Mouse (Mus musculus) liver, embryonic 16.5 days (tissue): ENCODE measurements around the gene Rapgef2. TPM values are rescaled to one million over a fixed set of nuclear protein-coding genes. Genes with fewer than 3 reads are reported as not detected.
"Not testable (repeated sequence)": the region's sequence is repeated elsewhere in the genome, so short reads cannot be mapped to it uniquely, and the experiment has no call there.

Experiments used
- ATAC-seq: fragments of 200-750 bp; cut with Nextera tagmentation; 2 replicates; pipeline ENCODE4 v1.8.0; 2017; ENCODE audit warnings: low read depth, mild to moderate bottlenecking, moderate number of reproducible peaks, moderate library complexity
- H3K27ac ChIP-seq: fragments of 300-500 bp; sonication (generic); 2 replicates; pipeline ENCODE4 v1.5.1; 2014; ENCODE audit warnings: mild to moderate bottlenecking, low read length
- H3K27me3 ChIP-seq: fragments of 300-500 bp; sonication (generic); 2 replicates; pipeline ENCODE4 v1.6.1; 2014; ENCODE audit warnings: low read depth, low read length, mixed read lengths; ENCODE audit not compliant: control insufficient read depth, insufficient read depth
- H3K36me3 ChIP-seq: fragments of 300-500 bp; sonication (generic); 2 replicates; pipeline ENCODE4 v1.6.1; 2014; ENCODE audit warnings: mild to moderate bottlenecking; ENCODE audit not compliant: control insufficient read depth, insufficient read depth
- H3K4me1 ChIP-seq: fragments of 300-500 bp; sonication (generic); 2 replicates; pipeline ENCODE4 v1.6.1; 2014; ENCODE audit warnings: low read depth, low read length, mixed read lengths; ENCODE audit not compliant: control insufficient read depth
- H3K4me2 ChIP-seq: fragments of 300-500 bp; sonication (generic); 2 replicates; pipeline ENCODE4 v1.6.1; 2014; ENCODE audit warnings: low read depth, low read length, mixed read lengths
- H3K4me3 ChIP-seq: fragments of 300-500 bp; sonication (generic); 2 replicates; pipeline ENCODE4 v1.5.1; 2014; ENCODE audit warnings: low read depth, mild to moderate bottlenecking, low read length
- H3K9ac ChIP-seq: fragments of 300-500 bp; sonication (generic); 2 replicates; pipeline ENCODE4 v1.6.1; 2014; ENCODE audit warnings: low read depth, low read length
- H3K9me3 ChIP-seq: fragments of 300-500 bp; sonication (generic); replicated peaks from 2 replicates; pipeline ENCODE4 v1.6.1; 2016; ENCODE audit warnings: low read length; ENCODE audit not compliant: control insufficient read depth
- WGBS: fragments of 180-500 bp; shearing (Covaris S2); extraction: QIAGEN DNeasy Blood & Tissue Kit; methylation state at CpG from one replicate; pipeline ENCODE4 v1.1.7; 2014; ENCODE audit not compliant: insufficient replicate concordance; 5-methylcytosine and 5-hydroxymethylcytosine counted together
- polyA plus RNA-seq: library from polyadenylated mRNA; unstranded; fragments of >200 nt; fragmentation: Nextera tagmentation; extraction: Ambion mirVana; gene quantifications from 2 replicates; pipeline ENCODE4 v1.2.1, GENCODE M21; 2015

Rapgef2 gene
- polyA plus RNA-seq, 1 experiment from 2014 or later, result 1.4 TPM

DNA sequence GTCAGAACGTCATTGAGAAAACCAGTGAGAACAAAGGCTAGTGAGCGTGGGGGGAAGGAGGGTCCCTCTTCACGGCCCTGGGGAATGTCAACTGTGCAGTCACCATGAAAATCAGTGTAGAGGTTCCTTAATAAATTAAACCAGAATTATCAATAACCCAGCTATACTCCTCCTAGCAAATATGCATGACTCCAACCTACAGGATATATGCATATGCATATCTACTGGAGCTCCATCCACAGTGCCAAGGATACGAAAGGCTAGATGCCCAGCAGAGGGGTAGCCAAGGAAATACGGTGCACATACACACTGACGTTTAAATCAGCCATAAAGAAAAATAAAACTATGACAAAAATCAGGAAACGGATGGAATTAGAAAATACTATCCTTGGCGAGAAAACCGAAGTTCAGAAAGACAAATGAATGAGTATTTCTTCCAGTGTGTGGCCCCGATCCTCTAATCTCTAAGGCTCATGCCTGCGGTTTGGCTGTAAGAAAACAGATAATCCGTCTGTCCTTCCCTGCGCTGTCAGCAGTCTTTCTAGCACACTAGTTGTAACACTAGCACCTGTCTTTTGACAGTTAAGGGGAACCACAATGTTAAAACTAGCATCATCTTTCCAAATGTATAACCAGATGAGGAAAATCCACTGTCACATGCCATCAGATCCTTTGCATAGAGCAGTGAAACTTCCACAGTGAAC, 212.6 kb downstream of the Rapgef2 start:
- Histone ChIP-seq H3K9ac (no peak overlapping the region), H3K4me3 (no peak overlapping the region), H3K27ac (no peak overlapping the region), H3K4me1 (0 out of 2 replicates have a peak, but pooled peaks cover 2% of the 10 kb centered on the region), H3K27me3 (no peaks in the 10 kb centered on the region), H3K4me2 (no peak overlapping the region), H3K9me3 (no peaks in the 10 kb centered on the region), H3K36me3 (no peaks in the 10 kb centered on the region; the same call in 1 of the 2 replicates)
- WGBS, result 36% methylated on average over 13 of the region's 13 CpGs
- peak; percentile 51 for ATAC-seq

- Histone ChIP-seq H3K4me1 (0 out of 2 replicates have a peak, but pooled peaks cover 2% of the 10 kb centered on the region), H3K9me3 (no peaks in the 10 kb centered on the region), H3K27me3 (no peaks in the 10 kb centered on the region), H3K4me2 (0 out of 2 replicates have a peak overlapping the region, but pooled peaks have one; percentile 2), H3K36me3 (no peaks in the 10 kb centered on the region; the same call in 1 of the 2 replicates), H3K9ac (no peak overlapping the region), H3K4me3 (no peak overlapping the region), H3K27ac (peak overlapping the region; percentile 48; the same call in 1 of the 2 replicates)
- ATAC-seq, result no peak
- 20% methylated on average over 6 of the region's 7 CpGs for WGBS
Observed at GRCm38 (mm10) chr3:79071561-79071960, 214.8 kb downstream of the Rapgef2 start.

GRCm38 (mm10) chr3:79069891-79070290, 216.4 kb downstream of the Rapgef2 start:
- Histone ChIP-seq H3K9me3 (no peaks in the 10 kb centered on the region), H3K4me3 (no peak overlapping the region), H3K27me3 (no peaks in the 10 kb centered on the region), H3K4me1 (0 out of 2 replicates have a peak, but pooled peaks cover 2% of the 10 kb centered on the region), H3K36me3 (no peaks in the 10 kb centered on the region; the same call in 1 of the 2 replicates), H3K4me2 (no peak overlapping the region), H3K9ac (no peak overlapping the region), H3K27ac (no peak overlapping the region)
- no peak for ATAC-seq
- 80% methylated on average over 10 of the region's 10 CpGs for WGBS

DNA sequence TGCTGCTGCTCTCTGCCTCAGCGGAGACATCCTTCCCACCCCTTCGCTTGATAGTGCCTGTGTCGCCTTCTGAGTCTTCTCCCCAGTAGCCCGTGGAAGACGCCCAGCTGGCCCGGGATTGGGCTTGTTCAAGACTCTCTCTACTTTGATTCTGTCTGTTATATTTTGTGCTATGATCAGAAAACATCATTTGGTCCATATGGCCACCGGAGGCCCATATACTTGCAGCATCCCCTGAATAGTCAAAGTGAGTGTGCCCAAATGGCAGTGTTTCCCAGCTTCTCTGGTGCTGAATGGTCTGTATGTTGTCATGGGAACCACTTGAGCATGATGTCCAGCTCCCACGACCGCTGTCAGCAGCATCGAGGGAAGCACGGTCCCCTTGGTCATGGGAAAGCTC, 217.3 kb downstream of the Rapgef2 start:
- Histone ChIP-seq H3K9ac (no peak overlapping the region), H3K4me2 (no peak overlapping the region), H3K36me3 (no peaks in the 10 kb centered on the region; the same call in 1 of the 2 replicates), H3K4me1 (0 out of 2 replicates have a peak, but pooled peaks cover 2% of the 10 kb centered on the region), H3K4me3 (no peak overlapping the region), H3K9me3 (no peaks in the 10 kb centered on the region), H3K27ac (no peak overlapping the region), H3K27me3 (no peaks in the 10 kb centered on the region)
- no peak for ATAC-seq
- WGBS, result 71% methylated on average over 11 of the region's 11 CpGs

DNA sequence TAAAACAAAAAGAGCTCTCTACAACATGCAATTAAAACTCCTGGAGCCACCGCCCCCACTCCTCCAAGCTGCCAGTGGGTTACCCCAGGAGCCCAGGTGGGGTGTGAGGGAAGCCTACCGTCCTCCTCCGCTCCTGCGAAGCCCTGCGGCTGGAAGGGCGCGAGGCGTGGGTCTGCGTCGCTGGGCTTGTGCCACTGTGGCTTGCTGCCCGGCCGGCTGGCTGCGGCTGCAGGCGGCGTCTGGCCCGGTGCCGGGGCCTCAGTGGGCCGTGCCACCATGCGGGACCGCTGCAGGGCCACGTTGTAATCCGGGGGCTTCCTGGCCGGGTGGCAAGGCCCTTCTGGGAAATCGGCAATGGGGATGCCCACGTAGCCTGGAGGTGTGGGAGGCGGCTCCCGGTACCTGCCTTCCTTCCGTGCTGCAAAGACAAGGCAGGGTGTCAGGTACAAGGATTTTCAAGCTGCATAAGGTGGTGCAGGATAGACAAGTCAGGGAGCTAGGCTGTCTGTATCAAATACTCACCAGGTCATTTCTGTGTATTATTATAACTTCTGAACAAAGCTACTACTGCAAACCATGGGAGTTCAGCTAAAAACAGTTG, 219.8 kb downstream of the Rapgef2 start:
- Histone ChIP-seq H3K36me3 (no peaks in the 10 kb centered on the region; the same call in 1 of the 2 replicates), H3K27me3 (no peaks in the 10 kb centered on the region), H3K9ac (no peak overlapping the region), H3K4me3 (no peak overlapping the region), H3K4me1 (0 out of 2 replicates have a peak, but pooled peaks cover 2% of the 10 kb centered on the region), H3K27ac (no peak overlapping the region), H3K4me2 (no peak overlapping the region), H3K9me3 (no peaks in the 10 kb centered on the region)
- 85% methylated on average over 28 of the region's 28 CpGs for WGBS
- no peak for ATAC-seq

- ATAC-seq, result no peak
- Histone ChIP-seq H3K27me3 (no peaks in the 10 kb centered on the region), H3K4me2 (no peak overlapping the region), H3K4me1 (no peaks in the 10 kb centered on the region), H3K9ac (no peak overlapping the region), H3K27ac (no peak overlapping the region), H3K4me3 (no peak overlapping the region), H3K9me3 (no peaks in the 10 kb centered on the region), H3K36me3 (no peaks in the 10 kb centered on the region; the same call in 1 of the 2 replicates)
- WGBS, result 80% methylated on average over 10 of the region's 10 CpGs
Observed at GRCm38 (mm10) chr3:79064096-79064495, 222.2 kb downstream of the Rapgef2 start.

GRCm38 (mm10) chr3:79061426-79061825, 224.9 kb downstream of the Rapgef2 start:
- no peak overlapping the region for H3K27ac ChIP-seq
- peak; percentile 37; the same call in 1 of the 2 replicates for ATAC-seq
- no peak overlapping the region for H3K4me2 ChIP-seq
- H3K9me3 ChIP-seq, result no peaks in the 10 kb centered on the region
- H3K4me3 ChIP-seq, result no peak overlapping the region
- no peaks in the 10 kb centered on the region for H3K4me1 ChIP-seq
- 22% methylated on average over 6 of the region's 6 CpGs for WGBS
- H3K36me3 ChIP-seq, result no peaks in the 10 kb centered on the region
- no peaks in the 10 kb centered on the region for H3K27me3 ChIP-seq
- H3K9ac ChIP-seq, result no peak overlapping the region

DNA sequence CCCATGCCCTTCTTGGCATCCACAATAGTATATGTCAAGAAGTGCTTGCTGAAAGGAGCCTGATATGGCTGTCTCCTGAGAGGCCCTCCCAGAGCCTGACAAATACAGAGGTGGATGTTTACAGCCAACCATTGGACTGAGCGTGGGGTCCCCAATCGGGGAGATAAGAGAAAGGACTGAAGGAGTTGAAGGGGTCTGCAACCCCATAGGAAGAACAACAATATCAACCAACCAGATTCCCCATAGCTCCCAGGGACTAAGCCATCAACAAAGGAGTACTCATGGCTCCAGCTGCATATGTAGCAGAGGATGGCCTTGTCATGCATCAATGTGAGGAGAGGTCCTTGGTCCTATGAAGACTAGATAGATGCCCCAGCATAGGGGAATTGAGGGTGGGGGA, 227.8 kb downstream of the Rapgef2 start:
- WGBS, result 39% methylated on average over 2 of the region's 2 CpGs
- not testable (repeated sequence) for H3K27me3 ChIP-seq

DNA sequence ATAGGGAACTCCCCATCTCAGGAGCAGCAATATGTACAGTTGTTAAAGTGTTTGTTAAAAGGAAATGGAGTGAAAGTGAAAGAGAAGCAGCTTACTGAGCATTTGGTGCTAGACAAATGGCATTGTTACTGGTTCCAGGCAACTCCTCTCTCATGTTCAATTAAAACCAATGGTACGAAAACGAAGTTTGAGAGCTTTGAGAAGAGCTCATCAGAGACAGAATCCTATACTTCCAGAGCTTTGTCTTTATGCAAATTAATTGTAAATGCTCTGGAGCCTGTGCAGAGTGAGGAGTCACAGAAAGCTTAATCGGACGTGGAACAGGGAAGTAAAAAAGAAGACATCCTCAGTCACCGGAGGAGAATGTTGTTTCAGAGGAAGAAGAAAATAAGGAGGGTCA, 241.1 kb downstream of the Rapgef2 start:
- H3K27ac ChIP-seq, result no peak overlapping the region
- ATAC-seq, result no peak
- no peak overlapping the region for H3K9ac ChIP-seq
- no peaks in the 10 kb centered on the region for H3K36me3 ChIP-seq
- no peak overlapping the region for H3K4me3 ChIP-seq
- no peaks in the 10 kb centered on the region for H3K27me3 ChIP-seq
- no peaks in the 10 kb centered on the region for H3K4me1 ChIP-seq
- no peaks in the 10 kb centered on the region for H3K9me3 ChIP-seq
- WGBS, result 72% methylated on average over 5 of the region's 5 CpGs
- H3K4me2 ChIP-seq, result no peak overlapping the region

More for the DNA sequence above, 227.8 kb downstream of the Rapgef2 start:
- not testable (repeated sequence) for H3K4me2 ChIP-seq, H3K27ac ChIP-seq, H3K36me3 ChIP-seq, H3K4me1 ChIP-seq, H3K9ac ChIP-seq, ATAC-seq, H3K4me3 ChIP-seq, H3K9me3 ChIP-seq
